Mouse (Mus musculus): ENCODE data around the gene Kdm7a. TPM values are rescaled to one million over a fixed set of nuclear protein-coding genes. Genes with fewer than 3 reads are reported as not detected.

The Kdm7a gene
- 3.5 and 3.7 TPM in 2 replicates for polyA plus RNA-seq (2012; rRNA removed)

DNA sequence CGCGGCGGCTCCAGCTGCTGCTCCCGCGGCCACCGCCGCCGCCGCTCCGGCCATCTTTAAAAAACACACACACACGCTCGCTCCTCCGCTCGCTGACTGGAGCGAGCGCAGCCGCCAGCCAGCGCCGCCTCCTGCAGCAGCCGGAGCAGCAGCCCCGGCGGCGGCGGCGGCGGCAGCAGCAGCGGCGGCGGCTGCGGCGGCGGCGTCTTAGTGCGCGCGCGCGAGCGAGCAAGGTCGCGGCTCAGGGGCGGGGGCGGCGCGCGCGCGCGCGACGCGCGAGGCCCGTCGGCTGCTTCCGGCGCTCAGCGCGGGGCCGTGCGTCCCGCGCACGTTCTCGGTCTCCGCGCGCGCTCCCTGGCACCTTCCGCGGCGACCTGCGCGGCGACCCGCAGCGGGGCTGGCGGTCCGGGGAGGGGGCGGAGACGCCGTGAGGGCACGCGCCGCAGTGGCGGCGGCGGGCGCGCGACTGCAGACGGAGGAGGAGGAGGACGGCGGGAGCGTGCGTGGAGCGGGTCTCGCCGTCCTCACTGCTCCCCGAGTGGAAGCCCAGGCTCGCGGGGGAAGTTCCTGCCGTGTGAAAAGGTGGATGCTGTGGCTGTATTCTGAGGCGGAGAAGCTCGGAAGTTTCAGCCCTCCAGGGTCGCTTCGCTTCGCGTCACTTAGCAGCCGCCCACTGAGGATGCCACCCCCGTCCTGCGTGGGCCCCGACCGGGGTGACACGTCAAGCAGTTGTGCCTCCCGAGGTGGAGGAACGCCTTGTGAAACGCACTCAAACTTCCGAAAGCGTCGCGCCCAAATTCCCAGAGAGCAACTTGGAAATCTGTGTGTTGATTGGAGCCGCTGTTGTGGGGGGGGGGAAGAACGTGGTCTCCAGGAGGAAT lies at the start of gene Kdm7a:
Gene Kdm7a (minus strand): TSS at position 209 of the 881 bp plus-strand sequence.
- no peaks in the 10 kb centered on the region for H3K36me3 ChIP-seq (ENCODE audit: control insufficient read depth, insufficient read depth, low read length)
- peak; percentile 90 for DNase-seq
- TF ChIP-seq POLR2A (IDR thresholded peaks at IDR 0.05; ENCODE audit: control insufficient read depth, extremely low read depth, insufficient read depth, low read length, poor library complexity) (peak; percentile 73; the same call in 1 of the 2 replicates), CTCF (IDR thresholded peaks at IDR 0.05; ENCODE audit: borderline replicate concordance, control insufficient read depth, extremely low read depth, insufficient read depth, low read length, poor library complexity) (no peak; the same call in none of the 2 replicates)
- WGBS, result 4% methylated on average over 119 of the region's 124 CpGs
- peaks cover 3% of the 10 kb centered on the region; the same call in 1 of the 2 replicates for H3K4me1 ChIP-seq (replicated peaks; ENCODE audit: control insufficient read depth, insufficient read depth, low read length)
- peak within 1 kb of the TSS; percentile 97 for H3K4me3 ChIP-seq (ENCODE audit: control insufficient read depth, insufficient read depth, low read length)
- no peaks in the 10 kb centered on the region for H3K27me3 ChIP-seq (ENCODE audit: control insufficient read depth, insufficient read depth, low read length)
- peak within 1 kb of the TSS; percentile 42 for H3K27ac ChIP-seq (ENCODE audit: control insufficient read depth, insufficient read depth, low read length)

DNA sequence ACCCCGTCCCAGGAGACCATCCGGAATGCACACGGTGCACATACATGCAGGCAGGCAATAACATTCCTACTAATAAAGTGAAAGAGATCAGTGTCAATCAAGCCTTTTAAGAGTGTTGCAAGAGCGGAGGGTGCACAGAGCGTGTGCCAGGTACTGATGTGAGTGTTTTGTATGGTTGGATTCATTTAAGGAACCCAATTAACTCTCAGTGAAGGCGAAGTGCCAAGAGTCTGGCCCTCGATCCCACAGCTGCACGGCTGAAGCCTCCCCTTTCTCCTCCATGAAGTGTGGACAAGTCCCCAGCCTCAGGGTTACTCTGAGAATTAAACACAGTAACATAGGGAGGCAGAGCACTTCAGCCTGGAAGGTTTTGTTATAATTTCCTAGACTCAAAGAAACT lies 48.7 kb upstream of the Kdm7a start:
- Histone ChIP-seq H3K4me1 (replicated peaks; ENCODE audit: control insufficient read depth, insufficient read depth, low read length) (peaks cover 32% of the 10 kb centered on the region), H3K36me3 (ENCODE audit: control insufficient read depth, insufficient read depth, low read length) (no peaks in the 10 kb centered on the region), H3K4me3 (ENCODE audit: control insufficient read depth, insufficient read depth, low read length) (no peak overlapping the region), H3K27ac (ENCODE audit: control insufficient read depth, insufficient read depth, low read length) (no peak overlapping the region), H3K27me3 (ENCODE audit: control insufficient read depth, insufficient read depth, low read length) (no peaks in the 10 kb centered on the region)
- TF ChIP-seq CTCF (IDR thresholded peaks at IDR 0.05; ENCODE audit: borderline replicate concordance, control insufficient read depth, extremely low read depth, insufficient read depth, low read length, poor library complexity) (no peak), POLR2A (IDR thresholded peaks at IDR 0.05; ENCODE audit: control insufficient read depth, extremely low read depth, insufficient read depth, low read length, poor library complexity) (no peak)
- DNase-seq, result no peak
- 89% methylated on average over 8 of the region's 8 CpGs for WGBS

DNA sequence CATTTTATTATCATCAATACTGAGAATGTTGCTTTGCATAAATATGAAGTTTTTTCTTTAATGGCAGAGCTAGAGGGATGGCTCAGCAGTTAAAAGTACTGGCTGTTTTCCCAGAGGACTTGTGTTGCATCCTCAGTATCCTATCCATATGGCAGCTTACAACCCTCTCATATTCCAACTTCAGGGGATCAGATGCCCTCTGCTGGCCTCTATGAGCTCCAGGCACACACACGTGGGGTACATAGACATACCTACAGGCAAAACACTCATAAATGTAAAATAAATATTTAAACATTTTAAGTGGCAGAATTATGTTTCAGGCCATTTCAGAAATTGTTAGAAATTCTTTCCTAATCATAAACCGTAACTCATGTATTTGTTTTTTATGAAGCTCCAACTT lies 43.5 kb upstream of the Kdm7a start:
- Histone ChIP-seq H3K27ac (ENCODE audit: control insufficient read depth, insufficient read depth, low read length) (no peak overlapping the region), H3K4me3 (ENCODE audit: control insufficient read depth, insufficient read depth, low read length) (no peak overlapping the region), H3K36me3 (ENCODE audit: control insufficient read depth, insufficient read depth, low read length) (no peaks in the 10 kb centered on the region), H3K4me1 (replicated peaks; ENCODE audit: control insufficient read depth, insufficient read depth, low read length) (no peaks in the 10 kb centered on the region), H3K27me3 (ENCODE audit: control insufficient read depth, insufficient read depth, low read length) (no peaks in the 10 kb centered on the region)
- 92% methylated on average over 2 of the region's 2 CpGs for WGBS
- TF ChIP-seq CTCF (IDR thresholded peaks at IDR 0.05; ENCODE audit: borderline replicate concordance, control insufficient read depth, extremely low read depth, insufficient read depth, low read length, poor library complexity), result no peak
- no peak for TF ChIP-seq POLR2A (IDR thresholded peaks at IDR 0.05; ENCODE audit: control insufficient read depth, extremely low read depth, insufficient read depth, low read length, poor library complexity)
- no peak for DNase-seq

DNA sequence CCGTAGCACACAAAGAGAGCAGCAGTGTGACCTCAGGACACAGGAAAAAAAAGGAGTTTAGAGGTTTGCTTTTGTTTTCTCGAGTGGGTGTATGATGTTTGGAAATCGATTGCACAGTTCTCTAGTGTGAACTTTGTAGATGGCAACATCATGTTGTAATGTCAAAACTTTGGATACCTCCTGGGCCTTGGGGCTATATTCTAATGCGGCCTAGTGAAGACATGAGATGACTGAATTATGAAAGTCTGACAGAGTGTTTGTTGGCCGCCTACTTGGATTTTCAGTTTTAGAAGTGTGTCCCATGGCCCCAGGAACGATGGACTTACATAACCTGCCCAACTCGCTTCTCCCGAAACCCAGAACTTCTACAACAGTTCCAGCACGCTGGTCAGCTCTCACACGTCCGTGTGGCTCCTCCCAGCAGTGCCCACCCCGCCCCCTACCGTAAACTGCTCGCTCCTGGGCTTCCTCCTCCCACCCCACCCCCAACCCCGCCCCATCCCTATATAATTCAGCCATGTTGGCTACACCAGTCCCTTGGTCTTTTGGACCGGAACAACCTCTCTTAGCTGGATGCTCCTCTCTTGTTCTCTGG lies 42.7 kb upstream of the Kdm7a start:
- Histone ChIP-seq H3K36me3 (ENCODE audit: control insufficient read depth, insufficient read depth, low read length) (no peaks in the 10 kb centered on the region), H3K27ac (ENCODE audit: control insufficient read depth, insufficient read depth, low read length) (no peak overlapping the region), H3K27me3 (ENCODE audit: control insufficient read depth, insufficient read depth, low read length) (no peaks in the 10 kb centered on the region), H3K4me1 (replicated peaks; ENCODE audit: control insufficient read depth, insufficient read depth, low read length) (no peaks in the 10 kb centered on the region), H3K4me3 (ENCODE audit: control insufficient read depth, insufficient read depth, low read length) (no peak overlapping the region)
- 89% methylated on average over 16 of the region's 16 CpGs for WGBS
- TF ChIP-seq POLR2A (IDR thresholded peaks at IDR 0.05; ENCODE audit: control insufficient read depth, extremely low read depth, insufficient read depth, low read length, poor library complexity), result no peak
- TF ChIP-seq CTCF (IDR thresholded peaks at IDR 0.05; ENCODE audit: borderline replicate concordance, control insufficient read depth, extremely low read depth, insufficient read depth, low read length, poor library complexity), result no peak
- DNase-seq, result no peak

DNA sequence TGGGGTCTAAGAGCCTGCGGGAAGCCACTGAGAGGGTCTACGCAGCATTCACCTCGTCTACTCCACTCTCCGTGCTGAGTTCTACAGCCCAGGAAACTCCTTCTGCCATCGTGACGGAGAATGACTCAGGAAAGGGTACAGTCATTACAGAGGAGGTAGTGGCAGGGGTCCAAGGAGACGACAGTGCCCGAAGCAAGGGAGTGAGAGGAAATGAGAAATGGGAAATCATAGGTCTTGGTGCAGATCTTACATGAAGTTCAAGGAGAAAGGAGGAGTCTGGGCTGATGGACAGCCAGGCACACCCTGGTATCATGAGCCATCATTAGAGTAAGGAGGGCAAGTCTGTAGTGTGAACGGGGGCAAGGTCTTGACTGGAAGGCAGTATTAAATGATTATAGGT lies 37.5 kb upstream of the Kdm7a start:
- TF ChIP-seq CTCF (IDR thresholded peaks at IDR 0.05; ENCODE audit: borderline replicate concordance, control insufficient read depth, extremely low read depth, insufficient read depth, low read length, poor library complexity) (no peak), POLR2A (IDR thresholded peaks at IDR 0.05; ENCODE audit: control insufficient read depth, extremely low read depth, insufficient read depth, low read length, poor library complexity) (no peak)
- Histone ChIP-seq H3K27ac (ENCODE audit: control insufficient read depth, insufficient read depth, low read length) (no peak overlapping the region), H3K4me3 (ENCODE audit: control insufficient read depth, insufficient read depth, low read length) (no peak overlapping the region), H3K4me1 (replicated peaks; ENCODE audit: control insufficient read depth, insufficient read depth, low read length) (peaks cover 3% of the 10 kb centered on the region; the same call in 1 of the 2 replicates), H3K27me3 (ENCODE audit: control insufficient read depth, insufficient read depth, low read length) (no peaks in the 10 kb centered on the region), H3K36me3 (ENCODE audit: control insufficient read depth, insufficient read depth, low read length) (no peaks in the 10 kb centered on the region)
- 69% methylated on average over 9 of the region's 9 CpGs for WGBS
- no peak for DNase-seq

DNA sequence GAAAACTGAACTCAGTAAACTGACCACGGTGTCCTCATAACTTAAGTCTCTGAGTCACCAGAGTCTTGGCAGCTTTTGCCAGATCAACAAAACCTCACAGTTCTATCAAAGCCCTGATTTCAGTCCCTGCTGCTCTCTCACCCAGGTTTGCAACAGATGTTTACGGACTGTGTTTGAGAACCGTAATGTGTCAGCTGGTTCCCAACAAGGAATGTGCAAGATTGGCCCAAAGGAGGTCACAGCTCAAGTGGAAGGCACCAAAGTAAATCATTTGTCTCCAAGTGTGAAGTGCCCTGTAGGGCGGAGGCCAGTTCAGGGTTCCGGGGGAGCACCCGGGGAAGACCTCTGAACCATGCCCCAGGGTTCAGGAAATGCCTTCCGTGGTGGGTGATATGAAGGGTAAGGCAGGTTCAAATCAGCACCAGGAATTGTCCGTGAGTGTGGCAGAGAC lies 36.9 kb upstream of the Kdm7a start:
- Histone ChIP-seq H3K4me1 (replicated peaks; ENCODE audit: control insufficient read depth, insufficient read depth, low read length) (peaks cover 3% of the 10 kb centered on the region; the same call in 1 of the 2 replicates), H3K4me3 (ENCODE audit: control insufficient read depth, insufficient read depth, low read length) (no peak overlapping the region), H3K27me3 (ENCODE audit: control insufficient read depth, insufficient read depth, low read length) (no peaks in the 10 kb centered on the region), H3K27ac (ENCODE audit: control insufficient read depth, insufficient read depth, low read length) (no peak overlapping the region), H3K36me3 (ENCODE audit: control insufficient read depth, insufficient read depth, low read length) (no peaks in the 10 kb centered on the region)
- 92% methylated on average over 8 of the region's 8 CpGs for WGBS
- no peak for DNase-seq
- TF ChIP-seq POLR2A (IDR thresholded peaks at IDR 0.05; ENCODE audit: control insufficient read depth, extremely low read depth, insufficient read depth, low read length, poor library complexity) (no peak), CTCF (IDR thresholded peaks at IDR 0.05; ENCODE audit: borderline replicate concordance, control insufficient read depth, extremely low read depth, insufficient read depth, low read length, poor library complexity) (no peak)
